Mouse (Mus musculus) hindlimb bud, embryonic 11.5 days (tissue): ENCODE data around the gene Mfap2.

Experiments used
- DNase-seq: peaks from one replicate; pipeline ENCODE4 v3.0.0-alpha.2; 2012; ENCODE audit warnings: low read depth, low spot score; ENCODE audit errors: extremely low spot score

The Mfap2 gene

DNA sequence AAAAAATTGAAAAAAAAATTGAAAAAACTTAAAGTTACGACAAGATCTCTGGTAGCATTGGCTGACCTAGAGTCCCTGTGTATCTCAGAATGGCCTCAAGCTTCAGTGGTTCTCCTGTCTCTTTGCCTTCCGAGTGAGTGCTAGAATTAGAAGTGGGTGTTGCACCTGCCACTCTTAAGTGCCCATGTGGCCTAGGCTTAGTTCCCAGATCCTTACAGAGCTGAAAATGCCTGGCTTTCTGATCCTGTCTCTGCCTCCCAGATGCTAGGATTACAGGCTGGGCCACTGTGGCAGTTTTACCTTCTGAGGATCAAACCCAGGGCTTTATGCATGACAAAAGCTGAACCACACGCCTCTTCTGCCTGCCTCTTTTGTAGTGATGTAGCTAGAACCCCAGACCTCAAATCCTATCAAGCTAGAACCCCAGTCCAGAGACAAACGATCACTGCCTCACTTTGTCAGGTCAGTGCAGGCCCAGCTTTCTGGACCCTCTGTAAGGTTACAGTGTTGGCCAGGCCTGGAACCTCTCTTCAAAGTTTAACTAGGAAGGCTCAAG is 54.0 kb downstream of the Mfap2 start:
- no peak for DNase-seq

- no peak for DNase-seq
These were observed 54.9 kb downstream of the Mfap2 start for GRCm38 (mm10) chr4:141065123-141065522.
